Mouse (Mus musculus): ENCODE results near the gene Foxo3. TPM values are rescaled to one million over a fixed set of nuclear protein-coding genes. Genes with fewer than 3 reads are reported as not detected.

Foxo3 gene
- 10 to 100 TPM in 1 of 2 experiments, 1 to 10 TPM in 1; 8.6 to 12.8 TPM for polyA plus RNA-seq (2017; shearing (Covaris generic))

GRCm38 (mm10) chr10:42276507-42277345, at the start of gene Foxo3:
TSS of gene Foxo3 (minus strand) at chr10:42276755.
- peak; percentile 38 for ATAC-seq

- ATAC-seq = no peak
Measured at GRCm38 (mm10) chr10:42325305-42325704, 48.8 kb upstream of the Foxo3 start.

- no peak for ATAC-seq
Measured at GRCm38 (mm10) chr10:42323978-42324377, 47.4 kb upstream of the Foxo3 start.

- ATAC-seq = no peak
Measured at GRCm38 (mm10) chr10:42313222-42313786, 36.7 kb upstream of the Foxo3 start.

GRCm38 (mm10) chr10:42312557-42312956, 36.0 kb upstream of the Foxo3 start:
- ATAC-seq = no peak

- no peak for ATAC-seq
Measured at GRCm38 (mm10) chr10:42308687-42308987, 32.1 kb upstream of the Foxo3 start.

- ATAC-seq = no peak
Measured at GRCm38 (mm10) chr10:42307980-42308686, 31.6 kb upstream of the Foxo3 start.

- ATAC-seq = no peak
Measured at GRCm38 (mm10) chr10:42306422-42306821, 29.9 kb upstream of the Foxo3 start.

- ATAC-seq = no peak
Measured at GRCm38 (mm10) chr10:42300805-42301204, 24.2 kb upstream of the Foxo3 start.

- no peak for ATAC-seq
Measured at GRCm38 (mm10) chr10:42299967-42300366, 23.4 kb upstream of the Foxo3 start.

GRCm38 (mm10) chr10:42299426-42299825, 22.9 kb upstream of the Foxo3 start:
- ATAC-seq = no peak

GRCm38 (mm10) chr10:42297954-42298353, 21.4 kb upstream of the Foxo3 start:
- no peak for ATAC-seq

- ATAC-seq = no peak
Measured at GRCm38 (mm10) chr10:42297109-42297508, 20.6 kb upstream of the Foxo3 start.

GRCm38 (mm10) chr10:42296559-42296958, 20.0 kb upstream of the Foxo3 start:
- ATAC-seq = no peak

GRCm38 (mm10) chr10:42295028-42295427, 18.5 kb upstream of the Foxo3 start:
- ATAC-seq = peak; percentile 71

- no peak for ATAC-seq
Measured at GRCm38 (mm10) chr10:42294392-42294791, 17.8 kb upstream of the Foxo3 start.

- ATAC-seq = no peak
Measured at GRCm38 (mm10) chr10:42293877-42294276, 17.3 kb upstream of the Foxo3 start.

- peak; percentile 58 for ATAC-seq
Measured at GRCm38 (mm10) chr10:42291360-42291759, 14.8 kb upstream of the Foxo3 start.

- no peak for ATAC-seq
Measured at GRCm38 (mm10) chr10:42287666-42288065, 11.1 kb upstream of the Foxo3 start.

GRCm38 (mm10) chr10:42278307-42278850, 1.8 kb upstream of the Foxo3 start:
- ATAC-seq = no peak

- ATAC-seq = peak; percentile 78
Measured at GRCm38 (mm10) chr10:42277476-42278306, 1.1 kb upstream of the Foxo3 start.

GRCm38 (mm10) chr10:42275871-42276501, 569 bp downstream of the Foxo3 start:
- ATAC-seq = peak; percentile 0
